Mouse (Mus musculus) embryonic facial prominence, embryonic 14.5 days (tissue): ENCODE data around the gene Dedd2. TPM values are rescaled to one million over a fixed set of nuclear protein-coding genes. Genes with fewer than 3 reads are reported as not detected.

ENCODE experiments used
- ATAC-seq: fragments of 200-750 bp; cut with Nextera tagmentation; 2 replicates; pipeline ENCODE4 v1.8.0; 2017; ENCODE audit warnings: low read depth, moderate number of reproducible peaks, moderate TSS enrichment
- DNase-seq: peaks from one replicate; pipeline ENCODE4 v3.0.0-alpha.2; 2015; ENCODE audit warnings: low spot score
- H3K27ac ChIP-seq: fragments of 300-500 bp; sonication (generic); replicated peaks from 2 replicates; pipeline ENCODE4 v1.5.1; 2014; ENCODE audit warnings: low read depth, mild to moderate bottlenecking, low read length, moderate library complexity
- H3K27me3 ChIP-seq: fragments of 300-500 bp; sonication (generic); replicated peaks from 2 replicates; pipeline ENCODE4 v1.6.1; 2014; ENCODE audit warnings: low read length; ENCODE audit not compliant: control insufficient read depth, insufficient read depth
- H3K36me3 ChIP-seq: fragments of 300-500 bp; sonication (generic); 2 replicates; pipeline ENCODE4 v1.6.1; 2014; ENCODE audit warnings: low read length, mixed read lengths; ENCODE audit not compliant: control insufficient read depth, insufficient read depth
- H3K4me1 ChIP-seq: fragments of 300-500 bp; sonication (generic); 2 replicates; pipeline ENCODE4 v1.6.1; 2014; ENCODE audit warnings: antibody characterized with exemption, low read length; ENCODE audit not compliant: control insufficient read depth, insufficient read depth
- H3K4me2 ChIP-seq: fragments of 300-500 bp; sonication (generic); 2 replicates; pipeline ENCODE4 v1.6.1; 2014; ENCODE audit warnings: low read depth, mild to moderate bottlenecking, low read length, moderate library complexity, mixed read lengths
- H3K4me3 ChIP-seq: fragments of 300-500 bp; sonication (generic); 2 replicates; pipeline ENCODE4 v1.5.1; 2014; ENCODE audit warnings: low read depth, mild to moderate bottlenecking, low read length
- H3K9ac ChIP-seq: fragments of 300-500 bp; sonication (generic); 2 replicates; pipeline ENCODE4 v1.6.1; 2014; ENCODE audit warnings: low read depth, mild to moderate bottlenecking, low read length, moderate library complexity, mixed read lengths
- H3K9me3 ChIP-seq: fragments of 300-500 bp; sonication (generic); 2 replicates; pipeline ENCODE4 v1.6.1; 2016; ENCODE audit warnings: low read length; ENCODE audit not compliant: control insufficient read depth
- WGBS: fragments of 180-500 bp; shearing (Covaris S2); extraction: QIAGEN DNeasy Blood & Tissue Kit; methylation state at CpG from one replicate; pipeline ENCODE4 v1.1.7; 2014; 5-methylcytosine and 5-hydroxymethylcytosine counted together
- polyA plus RNA-seq: library from polyadenylated mRNA; unstranded; fragments of >200 nt; fragmentation: Nextera tagmentation; extraction: Ambion mirVana; gene quantifications from 2 replicates; pipeline ENCODE4 v1.2.1, GENCODE M21; 2014

Dedd2 gene
- polyA plus RNA-seq, 1 experiment from 2014 or later, result 9.4 TPM

DNA sequence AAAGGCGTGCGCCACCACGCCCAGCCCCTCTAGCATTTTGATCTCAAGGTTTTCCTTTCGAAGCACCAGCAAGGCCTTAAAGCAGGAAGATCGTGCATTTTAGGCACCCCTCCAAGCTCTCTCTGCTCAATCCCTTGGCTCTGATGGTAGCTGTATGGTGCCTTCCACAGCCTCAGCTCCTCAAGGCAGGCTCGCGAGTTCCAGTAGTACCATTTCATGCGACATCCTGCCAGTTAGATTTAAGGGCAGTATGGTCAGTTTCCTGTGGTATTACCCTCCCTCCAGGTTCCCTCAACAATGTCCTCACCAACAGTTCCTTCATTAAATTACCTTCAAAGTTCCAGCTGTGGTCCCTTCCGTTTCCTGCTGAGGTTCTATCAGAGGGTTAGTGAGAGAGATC is 24.3 kb downstream of the Dedd2 start:
- 81% methylated on average over 9 of the region's 9 CpGs for WGBS
- Histone ChIP-seq H3K9me3 (no peaks in the 10 kb centered on the region), H3K4me2 (no peak overlapping the region), H3K9ac (no peak overlapping the region), H3K27ac (no peak overlapping the region), H3K4me1 (no peaks in the 10 kb centered on the region), H3K4me3 (no peak overlapping the region), H3K27me3 (no peaks in the 10 kb centered on the region), H3K36me3 (no peaks in the 10 kb centered on the region)
- ATAC-seq, result no peak
- no peak for DNase-seq

DNA sequence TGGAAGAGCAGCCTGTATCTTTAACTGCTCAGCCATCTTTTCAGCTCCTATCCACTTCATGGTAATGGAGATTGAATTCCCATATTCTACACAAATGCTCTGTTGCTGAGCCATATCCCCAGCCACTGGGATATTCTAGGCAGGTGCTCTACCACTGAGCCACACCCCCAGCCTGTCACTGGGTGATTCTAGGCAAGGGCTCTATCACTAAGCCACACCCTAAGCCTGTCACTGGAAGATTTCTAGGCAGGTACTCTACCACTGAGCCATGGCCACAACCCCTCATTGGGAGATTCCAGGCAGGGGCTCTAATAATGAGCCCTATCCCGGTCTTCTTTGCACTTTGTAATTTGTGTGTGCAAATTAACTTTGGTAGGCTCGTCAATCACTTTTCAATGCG is 25.3 kb downstream of the Dedd2 start:
- ATAC-seq (no peak), DNase-seq (no peak)
- no peak overlapping the region for H3K9ac ChIP-seq
- H3K4me3 ChIP-seq, result no peak overlapping the region
- H3K9me3 ChIP-seq, result no peaks in the 10 kb centered on the region
- no peaks in the 10 kb centered on the region for H3K36me3 ChIP-seq
- no peak overlapping the region for H3K27ac ChIP-seq
- no peaks in the 10 kb centered on the region for H3K4me1 ChIP-seq
- WGBS, result 74% methylated on average over 3 of the region's 3 CpGs
- H3K27me3 ChIP-seq, result no peaks in the 10 kb centered on the region
- H3K4me2 ChIP-seq, result no peak overlapping the region

DNA sequence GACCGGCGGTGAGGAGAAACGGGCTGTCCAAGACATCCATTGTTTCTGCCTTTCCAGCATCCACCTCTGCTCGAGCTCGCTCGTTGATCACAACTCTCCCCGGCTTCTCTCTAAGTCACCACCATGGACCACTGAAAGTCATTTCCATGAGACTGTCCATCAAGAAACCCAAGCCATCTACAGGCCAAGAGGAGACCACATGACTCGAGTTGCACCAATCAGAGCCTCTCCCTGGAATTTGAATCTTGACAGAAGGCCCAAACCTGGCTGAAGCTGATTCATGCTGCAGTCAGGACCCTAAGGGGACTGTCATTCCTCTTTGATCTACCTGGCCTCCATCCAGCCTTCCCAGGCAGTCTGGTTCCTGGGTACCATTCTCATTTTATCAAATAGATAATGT is 28.3 kb downstream of the Dedd2 start:
- DNase-seq, result no peak
- WGBS, result 73% methylated on average over 8 of the region's 8 CpGs
- no peak overlapping the region for H3K9ac ChIP-seq

DNA sequence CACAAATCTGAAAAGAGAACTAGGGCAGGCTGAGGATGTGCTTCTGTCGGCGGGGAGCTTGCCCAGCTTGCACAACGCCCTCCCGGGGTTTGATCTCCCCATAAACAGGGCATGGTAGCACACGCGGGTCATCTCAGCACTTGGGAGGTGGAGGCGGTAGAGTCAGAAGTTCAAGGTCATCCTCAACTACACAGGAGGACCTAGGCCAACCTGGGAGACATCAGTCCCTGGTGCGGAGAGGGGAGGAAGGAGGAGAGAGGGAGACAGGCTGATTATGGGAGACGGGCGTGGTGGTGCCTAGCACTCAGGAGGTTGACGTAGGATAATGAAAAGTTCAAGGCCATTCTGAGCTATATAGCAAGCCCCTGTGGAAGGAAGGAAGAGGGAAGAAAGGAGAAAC is 29.6 kb downstream of the Dedd2 start:
- Histone ChIP-seq H3K4me3 (no peak overlapping the region), H3K27me3 (no peaks in the 10 kb centered on the region), H3K36me3 (no peaks in the 10 kb centered on the region), H3K9me3 (no peaks in the 10 kb centered on the region), H3K4me1 (no peaks in the 10 kb centered on the region), H3K9ac (no peak overlapping the region), H3K27ac (no peak overlapping the region), H3K4me2 (no peak overlapping the region)
- 85% methylated on average over 11 of the region's 11 CpGs for WGBS
- DNase-seq (no peak), ATAC-seq (no peak)

More for the DNA sequence above, 28.3 kb downstream of the Dedd2 start:
- Histone ChIP-seq H3K4me3 (no peak overlapping the region), H3K36me3 (no peaks in the 10 kb centered on the region), H3K4me1 (no peaks in the 10 kb centered on the region), H3K27ac (no peak overlapping the region), H3K4me2 (no peak overlapping the region), H3K27me3 (no peaks in the 10 kb centered on the region), H3K9me3 (no peaks in the 10 kb centered on the region)
- no peak for ATAC-seq

DNA sequence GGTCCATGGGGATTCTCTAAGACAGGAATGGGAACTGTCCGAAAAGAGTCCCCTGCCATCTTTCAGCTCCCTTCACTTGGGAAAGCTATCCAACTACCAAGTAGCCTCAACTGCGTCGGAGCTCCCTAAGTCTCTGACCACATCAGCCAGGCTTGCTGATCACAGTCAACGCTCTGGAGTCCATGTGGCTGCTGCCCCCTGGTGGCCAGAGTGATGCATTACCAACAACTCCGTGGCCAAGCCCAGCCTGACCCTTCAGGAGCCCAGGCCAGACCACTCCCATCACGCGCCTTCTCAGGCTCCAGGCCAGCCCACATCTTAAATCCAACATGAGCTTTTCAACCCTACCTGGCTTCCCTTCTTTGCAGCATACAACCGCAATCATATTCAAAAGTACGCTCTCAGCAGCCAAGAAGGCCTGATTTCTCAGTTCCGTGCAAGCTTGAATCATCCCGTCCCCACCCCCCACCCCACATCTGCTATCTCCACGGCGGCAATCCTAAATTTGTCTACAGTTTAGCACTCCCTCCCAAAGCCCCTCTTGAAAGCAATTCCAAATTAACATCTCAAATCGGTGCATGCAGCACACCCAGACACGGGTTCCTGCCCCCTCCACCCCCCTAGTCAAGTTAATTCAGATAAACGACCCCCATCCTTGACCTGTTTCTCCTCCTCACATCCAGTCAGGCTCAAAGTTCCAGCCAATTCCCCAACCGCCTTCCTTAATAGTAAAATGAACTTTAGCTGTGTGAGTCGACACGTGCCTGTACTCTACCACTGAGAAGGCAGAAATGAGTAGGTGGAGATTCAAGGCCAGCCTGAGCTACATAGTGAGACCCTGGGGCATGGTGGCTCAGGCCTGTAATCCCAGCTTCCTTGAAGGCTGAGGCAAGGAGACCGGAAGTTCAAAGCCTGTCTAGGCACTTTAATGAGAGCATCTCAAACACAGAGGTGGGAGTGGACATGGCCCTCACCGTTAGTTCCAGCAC is 32.5 kb downstream of the Dedd2 start:
- H3K4me2 ChIP-seq, result no peak overlapping the region
- no peak overlapping the region for H3K27ac ChIP-seq
- no peak overlapping the region for H3K4me3 ChIP-seq
- H3K4me1 ChIP-seq, result no peaks in the 10 kb centered on the region
- H3K9me3 ChIP-seq, result no peaks in the 10 kb centered on the region
- peaks cover 13% of the 10 kb centered on the region for H3K27me3 ChIP-seq
- no peak overlapping the region for H3K9ac ChIP-seq
- peak; percentile 87 for DNase-seq
- 22% methylated on average over 21 of the region's 21 CpGs for WGBS
- ATAC-seq, result peak; percentile 82; the same call in 1 of the 2 replicates
- no peaks in the 10 kb centered on the region for H3K36me3 ChIP-seq

DNA sequence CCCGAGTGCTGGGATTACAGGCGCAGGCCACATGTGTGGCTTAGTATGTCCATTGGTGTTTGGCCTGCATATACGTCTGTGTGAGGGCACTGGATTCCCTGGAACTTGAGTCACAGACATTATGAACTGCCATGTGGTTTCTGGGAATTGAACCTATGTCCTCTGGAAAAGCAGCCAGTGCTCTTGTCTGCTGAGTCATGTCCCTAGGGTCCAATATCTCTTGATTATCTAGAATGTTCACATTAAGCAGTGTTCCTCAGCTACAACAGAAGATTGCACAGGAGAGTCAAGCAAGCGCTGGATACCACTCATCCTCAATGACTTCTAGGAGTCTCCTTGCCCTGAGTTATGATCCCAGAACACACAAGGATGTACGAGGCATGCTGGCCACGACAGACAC is 36.3 kb downstream of the Dedd2 start:
- 82% methylated on average over 6 of the region's 6 CpGs for WGBS
- peaks cover 50% of the 10 kb centered on the region for H3K27me3 ChIP-seq

DNA sequence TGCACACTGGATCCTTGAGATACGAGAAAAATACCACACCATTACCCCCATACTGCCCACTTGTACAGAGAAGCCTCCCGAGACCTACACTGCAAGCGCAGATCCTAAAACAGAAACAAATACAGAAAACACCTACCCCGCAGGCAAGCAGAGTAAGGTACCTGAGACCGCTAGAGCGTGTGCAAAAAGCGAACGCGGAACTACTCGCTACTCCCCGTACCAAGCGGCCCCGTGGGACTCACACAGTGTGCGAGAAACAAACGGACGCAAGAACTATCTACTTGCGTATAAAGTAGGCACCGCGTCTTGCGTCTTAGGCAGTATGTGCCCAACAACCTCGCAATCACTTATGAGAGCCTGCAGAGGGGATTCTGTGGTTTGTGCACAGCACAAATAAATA is 38.6 kb downstream of the Dedd2 start:
- no peaks in the 10 kb centered on the region for H3K36me3 ChIP-seq
- 2% methylated on average over 21 of the region's 21 CpGs for WGBS
- DNase-seq, result peak; percentile 9
- peak overlapping the region; percentile 7; the same call in 1 of the 2 replicates for H3K4me3 ChIP-seq
- ATAC-seq, result no peak
- no peak overlapping the region for H3K4me2 ChIP-seq
- H3K9ac ChIP-seq, result no peak overlapping the region
- H3K27me3 ChIP-seq, result peaks cover 73% of the 10 kb centered on the region
- no peaks in the 10 kb centered on the region for H3K9me3 ChIP-seq
- peaks cover 5% of the 10 kb centered on the region; the same call in 1 of the 2 replicates for H3K4me1 ChIP-seq
- no peak overlapping the region for H3K27ac ChIP-seq

More for the DNA sequence above, 36.3 kb downstream of the Dedd2 start:
- Histone ChIP-seq H3K9ac (no peak overlapping the region), H3K9me3 (no peaks in the 10 kb centered on the region), H3K36me3 (no peaks in the 10 kb centered on the region), H3K4me3 (no peak overlapping the region), H3K4me2 (no peak overlapping the region), H3K4me1 (no peaks in the 10 kb centered on the region), H3K27ac (no peak overlapping the region)
- DNase-seq, result no peak
- ATAC-seq, result no peak

DNA sequence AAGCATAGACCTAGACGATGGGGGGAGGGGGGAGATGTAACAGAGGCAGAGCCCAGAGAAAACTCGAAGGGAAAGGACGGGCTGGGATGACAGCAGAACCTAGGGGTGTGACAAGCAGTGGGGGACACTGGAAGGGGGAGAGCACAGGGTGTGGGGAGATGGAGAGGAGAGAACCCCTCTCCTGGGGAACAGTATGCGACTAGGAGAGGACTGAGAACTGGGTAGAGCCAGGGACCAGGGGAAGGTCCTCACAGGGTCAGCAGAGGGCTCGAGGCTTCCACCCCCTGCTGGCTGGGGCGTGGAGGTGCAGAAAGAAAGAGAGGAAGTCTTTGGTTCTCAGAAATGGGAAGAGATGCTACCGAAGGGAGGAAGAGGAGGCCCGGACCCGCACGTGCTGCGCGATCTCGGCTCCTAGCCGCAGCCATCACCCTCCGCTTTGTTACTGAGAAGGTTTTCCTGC is 39.1 kb downstream of the Dedd2 start:
- H3K4me1 ChIP-seq, result peaks cover 5% of the 10 kb centered on the region; the same call in 1 of the 2 replicates
- peak overlapping the region; percentile 7; the same call in 1 of the 2 replicates for H3K4me3 ChIP-seq
- DNase-seq, result no peak
- H3K27ac ChIP-seq, result no peak overlapping the region
- no peak for ATAC-seq
- peaks cover 77% of the 10 kb centered on the region for H3K27me3 ChIP-seq
- WGBS, result under 1% methylated on average over 13 of the region's 15 CpGs
- no peaks in the 10 kb centered on the region for H3K9me3 ChIP-seq
- no peaks in the 10 kb centered on the region for H3K36me3 ChIP-seq
- H3K9ac ChIP-seq, result no peak overlapping the region
- no peak overlapping the region for H3K4me2 ChIP-seq
